Mouse (Mus musculus): ENCODE data around the gene Cant1.

GRCm38 (mm10) chr11:118456937-118457336 lies 38.1 kb upstream of the Cant1 start:
- TF ChIP-seq GATA1 (IDR thresholded peaks at IDR 0.05; ENCODE audit: low read length): no peak
- TF ChIP-seq TAL1 (IDR thresholded peaks at IDR 0.05; ENCODE audit: low read length): no peak
